Mouse (Mus musculus) kidney, adult 11 months (tissue): ENCODE results near the gene Pld4.

Experiments used
- DNase-seq: peaks from one replicate; pipeline ENCODE4 v3.0.0; 2022

The Pld4 gene

GRCm38 (mm10) chr12:112768166-112768565 lies 7.7 kb downstream of the Pld4 start:
- DNase-seq = no peak

GRCm38 (mm10) chr12:112769031-112769430 lies 8.6 kb downstream of the Pld4 start:
- DNase-seq = no peak

- DNase-seq = no peak
Observed at GRCm38 (mm10) chr12:112769751-112770150, 9.3 kb downstream of the Pld4 start.

GRCm38 (mm10) chr12:112770396-112770795 lies 9.9 kb downstream of the Pld4 start:
- no peak for DNase-seq

GRCm38 (mm10) chr12:112772306-112772705 lies 11.9 kb downstream of the Pld4 start:
- DNase-seq = no peak

- DNase-seq = no peak
Observed at GRCm38 (mm10) chr12:112773366-112773765, 12.9 kb downstream of the Pld4 start.

GRCm38 (mm10) chr12:112774026-112774425 lies 13.6 kb downstream of the Pld4 start:
- no peak for DNase-seq

GRCm38 (mm10) chr12:112774481-112774880 lies 14.0 kb downstream of the Pld4 start:
- DNase-seq = no peak

- no peak for DNase-seq
Observed at GRCm38 (mm10) chr12:112791026-112791425, 30.6 kb downstream of the Pld4 start.

GRCm38 (mm10) chr12:112793601-112794355 lies 33.3 kb downstream of the Pld4 start:
- no peak for DNase-seq

GRCm38 (mm10) chr12:112794356-112794816 lies 33.9 kb downstream of the Pld4 start:
- DNase-seq = no peak

GRCm38 (mm10) chr12:112794998-112795397 lies 34.5 kb downstream of the Pld4 start:
- no peak for DNase-seq

GRCm38 (mm10) chr12:112795466-112796104 lies 35.1 kb downstream of the Pld4 start:
- DNase-seq = no peak

- no peak for DNase-seq
Observed at GRCm38 (mm10) chr12:112796551-112797510, 36.4 kb downstream of the Pld4 start.

- no peak for DNase-seq
Observed at GRCm38 (mm10) chr12:112797672-112798331, 37.3 kb downstream of the Pld4 start.

GRCm38 (mm10) chr12:112798332-112798681 lies 37.9 kb downstream of the Pld4 start:
- no peak for DNase-seq

- DNase-seq = no peak
Observed at GRCm38 (mm10) chr12:112798716-112799115, 38.3 kb downstream of the Pld4 start.

GRCm38 (mm10) chr12:112799237-112799970 lies 38.9 kb downstream of the Pld4 start:
- no peak for DNase-seq

GRCm38 (mm10) chr12:112800476-112800875 lies 40.0 kb downstream of the Pld4 start:
- no peak for DNase-seq

GRCm38 (mm10) chr12:112801864-112802846 lies 41.7 kb downstream of the Pld4 start, which contains the start of gene Ahnak2:
Ahnak2 (minus strand) TSS chr12:112802657.
- DNase-seq = no peak

GRCm38 (mm10) chr12:112802917-112803316 lies 42.5 kb downstream of the Pld4 start:
- no peak for DNase-seq
